Mouse (Mus musculus) forelimb bud, embryonic 11.5 days (tissue): ENCODE measurements around the gene Mdk.

Source experiments
- DNase-seq: peaks from one replicate; pipeline ENCODE4 v3.0.0-alpha.2; 2012; ENCODE audit warnings: low read depth, low spot score

The Mdk gene

GRCm38 (mm10) chr2:91958701-91959457, 26.8 kb upstream of the Mdk start:
- no peak for DNase-seq

GRCm38 (mm10) chr2:91958049-91958448, 26.0 kb upstream of the Mdk start:
- DNase-seq, result no peak

- DNase-seq, result no peak
Observed at GRCm38 (mm10) chr2:91957096-91957495, 25.0 kb upstream of the Mdk start.

- DNase-seq, result no peak
Observed at GRCm38 (mm10) chr2:91955875-91956274, 23.8 kb upstream of the Mdk start.

- DNase-seq, result no peak
Observed at GRCm38 (mm10) chr2:91955121-91955591, 23.1 kb upstream of the Mdk start.

GRCm38 (mm10) chr2:91953825-91954224, 21.7 kb upstream of the Mdk start:
- no peak for DNase-seq

- no peak for DNase-seq
Observed at GRCm38 (mm10) chr2:91950275-91951085, 18.4 kb upstream of the Mdk start.

GRCm38 (mm10) chr2:91949411-91950274, 17.5 kb upstream of the Mdk start:
- no peak for DNase-seq

GRCm38 (mm10) chr2:91948792-91949241, 16.7 kb upstream of the Mdk start:
- DNase-seq, result no peak

GRCm38 (mm10) chr2:91948151-91948509, 16.0 kb upstream of the Mdk start:
- no peak for DNase-seq

GRCm38 (mm10) chr2:91947397-91948150, 15.5 kb upstream of the Mdk start:
- no peak for DNase-seq

GRCm38 (mm10) chr2:91946836-91947235, 14.7 kb upstream of the Mdk start:
- no peak for DNase-seq

- no peak for DNase-seq
Observed at GRCm38 (mm10) chr2:91945483-91945882, 13.4 kb upstream of the Mdk start, which contains the start of gene Gm9821. Gene Gm9821, plus strand, starts transcription at chr2:91945703.

- peak; percentile 80 for DNase-seq
Observed at GRCm38 (mm10) chr2:91944170-91944950, 12.3 kb upstream of the Mdk start.

- no peak for DNase-seq
Observed at GRCm38 (mm10) chr2:91942356-91942755, 10.3 kb upstream of the Mdk start.

- no peak for DNase-seq
Observed at GRCm38 (mm10) chr2:91939303-91939935, 7.3 kb upstream of the Mdk start.

- no peak for DNase-seq
Observed at GRCm38 (mm10) chr2:91936154-91936553, 4.1 kb upstream of the Mdk start.

- DNase-seq, result no peak
Observed at GRCm38 (mm10) chr2:91934826-91935525, 2.9 kb upstream of the Mdk start.

GRCm38 (mm10) chr2:91934016-91934415, 1.9 kb upstream of the Mdk start:
- no peak for DNase-seq
